Comparison of ENCODE assay signal across 8 mouse cellular contexts in the genomic region with DNA sequence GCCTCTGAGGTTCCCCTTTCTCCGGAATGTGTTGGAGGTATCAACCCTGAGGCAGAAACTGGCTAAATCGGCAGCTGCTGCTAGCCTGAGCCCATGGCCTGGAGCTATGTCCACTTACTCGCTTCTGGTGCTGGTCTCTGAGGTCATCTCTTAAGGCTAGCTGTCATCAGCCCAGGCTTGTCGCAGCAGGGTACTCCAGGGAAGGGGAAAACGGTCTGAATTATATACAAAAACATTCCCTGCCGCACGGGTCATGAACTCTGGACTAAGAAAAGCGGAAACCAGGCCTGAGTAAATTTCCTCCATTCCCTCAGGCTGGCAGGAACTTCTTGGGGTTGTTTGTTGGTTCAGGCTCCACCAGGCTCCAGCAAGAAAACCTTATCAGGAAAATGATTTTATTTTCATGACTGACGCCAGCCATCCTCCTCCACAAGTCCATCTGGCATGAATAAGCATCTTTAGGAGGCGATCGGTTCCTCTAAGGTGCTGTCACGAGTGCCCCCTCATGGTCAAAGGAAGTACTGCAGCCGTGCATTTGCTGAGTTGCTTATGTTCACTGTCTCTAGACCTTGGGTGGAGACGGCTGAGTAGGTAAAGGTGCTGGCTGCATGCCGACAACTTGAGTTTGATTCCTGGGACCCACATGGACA. TPM values are rescaled to one million over a fixed set of nuclear protein-coding genes. Genes with fewer than 3 reads are reported as not detected.
DNase-seq lines count a peak whose midpoint lies in the region; ATAC-seq and TF ChIP-seq lines count a peak whose summit lies in the region.

No protein-coding gene starts in this region.

- peak overlapping the region; percentile 26; the same call in 1 of the 2 replicates for H3K27ac ChIP-seq in hindbrain, embryonic 14.5 days

- POLR2A ChIA-PET in Patski (lab: Charles Lee): no interaction called here

- H3K4me3 ChIP-seq in hindbrain, embryonic 14.5 days (replicated peaks; ENCODE audit: low read length): no peak overlapping the region

- no peaks in the 10 kb centered on the region for H3K36me3 ChIP-seq in hindbrain, embryonic 14.5 days (replicated peaks; ENCODE audit: control insufficient read depth, insufficient read depth)

- CTCF ChIA-PET in Patski (lab: Charles Lee): interaction anchor here (1.1 to 2.3 kb wide), 5 partner anchors 46 to 115 kb away, joined by 3 to 6 read pairs (median 4); no protein-coding TSS in a partner anchor

- ATAC-seq in Patski: no peak
- peak; percentile 13; the same call in 1 of the 2 replicates for ATAC-seq in hindbrain, embryonic 14.5 days (ENCODE audit: low FRiP score)

- peak; percentile 96 for TF ChIP-seq CTCF in Patski (IDR thresholded peaks at IDR 0.05)

- peaks cover 28% of the 10 kb centered on the region for H3K4me1 ChIP-seq in hindbrain, embryonic 14.5 days (replicated peaks; ENCODE audit: control insufficient read depth, insufficient read depth, low read length)

- H3K27me3 ChIP-seq in Patski: no peaks in the 10 kb centered on the region
- H3K27me3 ChIP-seq in hindbrain, embryonic 14.5 days (ENCODE audit: control insufficient read depth, insufficient read depth, low read length): no peaks in the 10 kb centered on the region

- 20% methylated on average over 15 of the region's 15 CpGs for WGBS in hindbrain, embryonic 14.5 days

- peak overlapping the region; percentile 23 for H3K4me2 ChIP-seq in hindbrain, embryonic 14.5 days (replicated peaks)

- H3K9me3 ChIP-seq in hindbrain, embryonic 14.5 days (ENCODE audit: control insufficient read depth, low read length): no peaks in the 10 kb centered on the region

- in situ Hi-C loops in Patski (cut with MboI; ENCODE audit: low pct_unique_long_range_greater_than_20kb): loop anchor here (5.0 kb wide), 2 partner anchors 41 to 111 kb away; no protein-coding TSS in a partner anchor

- DNase-seq in Patski (ENCODE audit: low read depth, low spot score): peak; percentile 63
- DNase-seq in cerebellum, postnatal 14 days: peak; percentile 98 to 99
- DNase-seq in frontal cortex, postnatal 14 days (ENCODE audit: low spot score in 2 of 2): peak; percentile 94 to 98
- DNase-seq in hindbrain, embryonic 14.5 days (ENCODE audit: low spot score): peak; percentile 98
- peak; percentile 91 to 93 for DNase-seq in layer of hippocampus, postnatal 36 days
- DNase-seq in lung, postnatal 36 days: peak; percentile 99
- DNase-seq in right cerebral cortex, adult 2 months (ENCODE audit: low spot score in 2 of 2): peak; percentile 99 to 100
- DNase-seq in urinary bladder, postnatal 14 days (ENCODE audit: low spot score): peak; percentile 94

- H3K9ac ChIP-seq in hindbrain, embryonic 14.5 days: no peak overlapping the region

RNA-seq across cellular contexts. Expression of gene Armc7, which starts 1.7 kb away (rescaled TPM):
- polyA plus RNA-seq in Patski (2021): 13.3 TPM
- 14.2 and 14.8 TPM in 2 replicates for polyA plus RNA-seq in hindbrain, embryonic 14.5 days (2014; fragmentation: Nextera tagmentation; extraction: Ambion mirVana)
- total RNA-seq in layer of hippocampus, postnatal 36 days (2021): 10 to 100 TPM; 10.9 to 11.2 TPM

RNA-seq across cellular contexts. Expression of gene Slc16a5, which starts 11.5 kb away (rescaled TPM):
- 0.15 TPM for polyA plus RNA-seq in Patski (2021)
- 0.18 TPM in 1 of 2 replicates, not detected in the other for polyA plus RNA-seq in hindbrain, embryonic 14.5 days (2014; fragmentation: Nextera tagmentation; extraction: Ambion mirVana)
- not detected for total RNA-seq in layer of hippocampus, postnatal 36 days (2021)

RNA-seq across cellular contexts. Expression of gene Nt5c, which starts 17.9 kb away (rescaled TPM):
- polyA plus RNA-seq in Patski (2021): 128 TPM
- 85.3 and 98.0 TPM in 2 replicates for polyA plus RNA-seq in hindbrain, embryonic 14.5 days (2014; fragmentation: Nextera tagmentation; extraction: Ambion mirVana)
- total RNA-seq in layer of hippocampus, postnatal 36 days (2021): 10 to 100 TPM; 62.5 to 67.8 TPM

RNA-seq across cellular contexts. Expression of gene Trim80, which starts 33.4 kb away (rescaled TPM):
- polyA plus RNA-seq in Patski (2021): not detected
- not detected in 2 replicates for polyA plus RNA-seq in hindbrain, embryonic 14.5 days (2014; fragmentation: Nextera tagmentation; extraction: Ambion mirVana)
- total RNA-seq in layer of hippocampus, postnatal 36 days (2021): not detected

RNA-seq across cellular contexts. Expression of gene Jpt1, which starts 40.4 kb away (rescaled TPM):
- polyA plus RNA-seq in Patski (2021): 179 TPM
- polyA plus RNA-seq in hindbrain, embryonic 14.5 days (2014; fragmentation: Nextera tagmentation; extraction: Ambion mirVana): 1,350 and 1,384 TPM in 2 replicates
- total RNA-seq in layer of hippocampus, postnatal 36 days (2021): 100 to 1,000 TPM; 138 to 161 TPM
